Mouse (Mus musculus) brain, embryonic 14.5 days (tissue): ENCODE data around the gene 6820408C15Rik.

Source experiments
- CTCF ChIP-seq: fragments of 200-500 bp; IDR thresholded peaks from 2 replicates; pipeline ENCODE4 v1.5.1; 2012; ENCODE audit warnings: inconsistent platforms, mild to moderate bottlenecking, moderate library complexity, borderline replicate concordance; ENCODE audit not compliant: insufficient read depth, insufficient read length; ENCODE audit errors: extremely low read depth
- POLR2A ChIP-seq: fragments of 200-500 bp; IDR thresholded peaks from 2 replicates; pipeline ENCODE4 v1.6.1; 2012; ENCODE audit warnings: mild to moderate bottlenecking, inconsistent platforms, borderline replicate concordance; ENCODE audit not compliant: poor library complexity, insufficient read depth, insufficient read length, severe bottlenecking; ENCODE audit errors: extremely low read depth

DNA sequence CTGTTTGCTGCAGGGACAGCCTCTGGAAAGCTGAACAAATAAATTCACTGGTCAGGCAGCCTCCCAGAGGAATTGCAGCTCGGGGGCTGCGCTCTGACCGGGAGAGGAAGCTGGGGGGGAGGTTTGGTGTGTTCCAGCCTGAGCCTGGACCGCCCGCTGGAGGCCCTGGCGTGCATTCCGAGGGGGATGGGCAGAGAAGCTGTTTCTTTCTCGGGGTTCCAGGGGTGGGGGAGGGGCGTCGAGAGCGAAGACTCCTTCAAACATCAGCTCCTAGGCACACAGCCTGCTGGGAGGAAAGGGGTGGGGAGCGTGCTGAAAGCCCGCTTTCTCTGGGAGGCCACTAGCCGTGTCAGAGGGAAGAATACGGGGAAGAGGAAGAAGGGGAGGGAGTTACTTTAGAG, 4.4 kb upstream of the 6820408C15Rik start:
- TF ChIP-seq CTCF (no peak), POLR2A (no peak)
